Mouse (Mus musculus) MEL (cell line): Measurements from ENCODE around the gene Abcc6. TPM values are rescaled to one million over a fixed set of nuclear protein-coding genes. Genes with fewer than 3 reads are reported as not detected.
A peak's percentile ranks its signal among the peaks of the same experiment; 100 is the strongest.

Experiments used
- DNase-seq: peaks from one replicate; pipeline ENCODE4 v3.0.0; 2011; ENCODE audit warnings: low read depth, low spot score
- H3K27ac ChIP-seq: 2 replicates; pipeline ENCODE4 v1.5.1; 2012; ENCODE audit warnings: low read depth, mild to moderate bottlenecking, control low read depth, low read length, moderate library complexity; ENCODE audit not compliant: control insufficient read depth
- H3K27me3 ChIP-seq, 2 experiments: fragments of 150-350 bp in 1 of 2; sonication (generic) in 1 of 2; 2 replicates each; pipeline ENCODE4 v1.6.1; 2012; ENCODE audit warnings: low read length in 2 of 2, mild to moderate bottlenecking in 2 of 2, improper control_type of control experiment in 1 of 2, moderate library complexity in 1 of 2; ENCODE audit not compliant: insufficient read depth in 2 of 2, control insufficient read depth in 1 of 2
- H3K36me3 ChIP-seq, 2 experiments: 2 replicates each; pipeline ENCODE4 v1.6.1; 2012 to 2014; ENCODE audit warnings: low read length in 2 of 2, improper control_type of control experiment in 1 of 2, inconsistent platforms in 1 of 2, mild to moderate bottlenecking in 1 of 2; ENCODE audit not compliant: insufficient read depth in 2 of 2, control insufficient read depth in 1 of 2
- H3K4me1 ChIP-seq, 2 experiments: fragments of 150-350 bp in 1 of 2; sonication (generic) in 1 of 2; 2 replicates each; pipeline ENCODE4 v1.6.1; 2012; ENCODE audit warnings: low read length in 2 of 2, improper control_type of control experiment in 1 of 2, mild to moderate bottlenecking in 1 of 2; ENCODE audit not compliant: insufficient read depth in 2 of 2, control insufficient read depth in 1 of 2
- H3K4me3 ChIP-seq, 2 experiments: fragments of 150-350 bp in 1 of 2; sonication (generic) in 1 of 2; 2 replicates each; pipeline ENCODE4 v1.5.1; 2012; ENCODE audit warnings: low read depth in 2 of 2, low read length in 2 of 2, mild to moderate bottlenecking in 2 of 2, moderate library complexity in 2 of 2, control low read depth in 1 of 2, improper control_type of control experiment in 1 of 2; ENCODE audit not compliant: control insufficient read depth in 1 of 2, insufficient read depth in 1 of 2
- H3K79me2 ChIP-seq: 2 replicates; pipeline ENCODE4 v1.6.1; 2012; ENCODE audit warnings: mild to moderate bottlenecking, low read length, moderate library complexity; ENCODE audit not compliant: control insufficient read depth, poor library complexity, insufficient read depth
- H3K9ac ChIP-seq: 2 replicates; pipeline ENCODE4 v1.6.1; 2012; ENCODE audit warnings: low read depth, mild to moderate bottlenecking, control low read depth, low read length, moderate library complexity; ENCODE audit not compliant: control insufficient read depth, poor library complexity, severe bottlenecking
- H3K9me3 ChIP-seq: fragments of 150-350 bp; sonication (generic); replicated peaks from 2 replicates; pipeline ENCODE4 v1.6.1; 2012; ENCODE audit warnings: mild to moderate bottlenecking, low read length, improper control_type of control experiment, moderate library complexity; ENCODE audit not compliant: insufficient read depth
- CTCF ChIP-seq, 3 experiments: IDR thresholded peaks in 2 of 3; conservative IDR thresholded peaks in 1 of 3; 2 replicates each; pipeline ENCODE4 v1.5.1; 2011 to 2012; ENCODE audit warnings: low read length in 3 of 3, low read depth in 2 of 3, mild to moderate bottlenecking in 2 of 3, improper control_type of control experiment in 1 of 3, inconsistent platforms in 1 of 3, mixed read lengths in 1 of 3, moderate library complexity in 1 of 3; ENCODE audit not compliant: control insufficient read depth in 1 of 3, insufficient read depth in 1 of 3, poor library complexity in 1 of 3, severe bottlenecking in 1 of 3
- E2F4 ChIP-seq: IDR thresholded peaks from 2 replicates; pipeline ENCODE4 v1.6.1; 2011; ENCODE audit warnings: low read depth, low read length, improper control_type of control experiment, borderline replicate concordance
- ELF1 ChIP-seq: IDR thresholded peaks from 2 replicates; pipeline ENCODE4 v1.6.1; 2014; ENCODE audit warnings: low read depth, mild to moderate bottlenecking, inconsistent platforms, low read length, improper control_type of control experiment, moderate library complexity
- GABPA ChIP-seq: IDR thresholded peaks from 2 replicates; pipeline ENCODE4 v1.6.1; 2012; ENCODE audit warnings: low read depth, mild to moderate bottlenecking, inconsistent platforms, low read length, improper control_type of control experiment, moderate library complexity
- JUND ChIP-seq: IDR thresholded peaks from 2 replicates; pipeline ENCODE4 v1.6.1; 2011; ENCODE audit warnings: low read depth, mild to moderate bottlenecking, improper control_type of control experiment, low read length
- MAX ChIP-seq: IDR thresholded peaks from 2 replicates; pipeline ENCODE4 v1.6.1; 2011; ENCODE audit warnings: low read length, improper control_type of control experiment
- MAZ ChIP-seq: IDR thresholded peaks from 2 replicates; pipeline ENCODE4 v1.6.1; 2012; ENCODE audit warnings: low read depth, mild to moderate bottlenecking, inconsistent platforms, low read length, improper control_type of control experiment
- MYB ChIP-seq: IDR thresholded peaks from 2 replicates; pipeline ENCODE4 v1.6.1; 2011; ENCODE audit warnings: mild to moderate bottlenecking, low read depth, low read length, improper control_type of control experiment
- MYC ChIP-seq: IDR thresholded peaks from 2 replicates; pipeline ENCODE4 v1.6.1; 2011; ENCODE audit warnings: low read depth, mild to moderate bottlenecking, low read length, improper control_type of control experiment, moderate library complexity
- NELFE ChIP-seq: IDR thresholded peaks from 2 replicates; pipeline ENCODE4 v1.6.1; 2011; ENCODE audit warnings: low read depth, low read length, improper control_type of control experiment
- RAD21 ChIP-seq: IDR thresholded peaks from 2 replicates; pipeline ENCODE4 v1.6.1; 2011; ENCODE audit warnings: mild to moderate bottlenecking, low read depth, low read length, improper control_type of control experiment
- RCOR1 ChIP-seq: IDR thresholded peaks from 2 replicates; pipeline ENCODE4 v1.6.1; 2012; ENCODE audit warnings: low read depth, mild to moderate bottlenecking, inconsistent platforms, low read length, improper control_type of control experiment
- SMC3 ChIP-seq: IDR thresholded peaks from 2 replicates; pipeline ENCODE4 v1.6.1; 2011; ENCODE audit warnings: low read depth, low read length, improper control_type of control experiment
- TAL1 ChIP-seq: IDR thresholded peaks from 2 replicates; pipeline ENCODE4 v1.6.1; 2012; ENCODE audit warnings: mild to moderate bottlenecking, inconsistent platforms, low read length, moderate library complexity, mixed read lengths
- TBP ChIP-seq: IDR thresholded peaks from 2 replicates; pipeline ENCODE4 v1.8.0; 2011; ENCODE audit warnings: low read depth, low read length, improper control_type of control experiment
- TCF12 ChIP-seq: IDR thresholded peaks from 2 replicates; pipeline ENCODE4 v1.6.1; 2014; ENCODE audit warnings: low read depth, mild to moderate bottlenecking, inconsistent platforms, low read length, improper control_type of control experiment, moderate library complexity
- USF2 ChIP-seq, 2 experiments: IDR thresholded peaks; 2 replicates each; pipeline ENCODE4 v1.6.1; 2011 to 2012; ENCODE audit warnings: improper control_type of control experiment in 2 of 2, low read length in 2 of 2, borderline replicate concordance in 1 of 2, inconsistent platforms in 1 of 2, low read depth in 1 of 2, mild to moderate bottlenecking in 1 of 2; ENCODE audit not compliant: insufficient read depth in 1 of 2
- ZC3H11A ChIP-seq: IDR thresholded peaks from 2 replicates; pipeline ENCODE4 v1.6.1; 2012; ENCODE audit warnings: low read depth, mild to moderate bottlenecking, inconsistent platforms, low read length, improper control_type of control experiment
- ZMIZ1 ChIP-seq: IDR thresholded peaks from 2 replicates; pipeline ENCODE4 v1.6.1; 2012; ENCODE audit warnings: low read depth, mild to moderate bottlenecking, inconsistent platforms, low read length, improper control_type of control experiment, moderate library complexity
- ZNF384 ChIP-seq: IDR thresholded peaks from 2 replicates; pipeline ENCODE4 v1.6.1; 2012; ENCODE audit warnings: low read depth, mild to moderate bottlenecking, inconsistent platforms, low read length, improper control_type of control experiment
- polyA plus RNA-seq, 2 experiments: library from polyadenylated mRNA; stranded (reverse) in 1 of 2; unstranded in 1 of 2; fragments of >175 nt in 1 of 2; fragments of >200 nt in 1 of 2; gene quantifications; 2 replicates each; pipeline versions ENCODE4 v1.2.1 to v1.2.4; 2012; ENCODE audit warnings: low replicate concordance in 2 of 2, low read depth in 1 of 2; ENCODE audit not compliant: insufficient read length in 2 of 2, insufficient read depth in 1 of 2, missing spikeins in 1 of 2
- total RNA-seq: library from RNA; depleted of rRNA; stranded (reverse); fragments of 300-350 nt; gene quantifications from 2 replicates; pipeline ENCODE4 v1.2.3, GENCODE M21; 2012

Abcc6 gene
- total and polyA plus RNA-seq, 3 experiments: 0.04 to 0.12 TPM; not detected in 1

GRCm38 (mm10) chr7:46012121-46012520 lies 18.0 kb downstream of the Abcc6 start:
- TF ChIP-seq NELFE (peak; percentile 17; the same call in 1 of the 2 replicates), MAZ (no peak; the same call in 1 of the 2 replicates), ELF1 (peak; percentile 43; the same call in 1 of the 2 replicates)
- H3K9me3 ChIP-seq: no peaks in the 10 kb centered on the region
- H3K9ac ChIP-seq: no peak overlapping the region
- H3K4me1 ChIP-seq: peaks cover 0 to 4% of the 10 kb centered on the region in 2 experiments; a peak in 2 of 4 replicates
- no peak overlapping the region for H3K27ac ChIP-seq
- H3K36me3 ChIP-seq: no peaks in the 10 kb centered on the region
- no peaks in the 10 kb centered on the region for H3K27me3 ChIP-seq
- H3K79me2 ChIP-seq: no peaks in the 10 kb centered on the region
- DNase-seq: peak; percentile 72
- no peak overlapping the region for H3K4me3 ChIP-seq

GRCm38 (mm10) chr7:46009578-46009977 lies 20.5 kb downstream of the Abcc6 start:
- no peak overlapping the region for H3K9ac ChIP-seq
- H3K36me3 ChIP-seq: no peaks in the 10 kb centered on the region
- H3K79me2 ChIP-seq: no peaks in the 10 kb centered on the region
- no peak overlapping the region for H3K4me3 ChIP-seq
- no peak overlapping the region for H3K27ac ChIP-seq
- H3K27me3 ChIP-seq: no peaks in the 10 kb centered on the region
- DNase-seq: peak; percentile 76
- TF ChIP-seq TBP (0 out of 2 replicates have a peak, but pooled peaks have one; percentile 22), MAX (no peak), RAD21 (peak; percentile 95), ZMIZ1 (no peak), TCF12 (no peak), ELF1 (no peak), MYB (no peak), CTCF (IDR thresholded peaks at IDR 0.05 in 2 of 3, conservative IDR thresholded peaks at IDR 0.05 in 1 of 3; ENCODE audit: control insufficient read depth in 1 of 3, insufficient read depth in 1 of 3, low read depth in 2 of 3, low read length in 3 of 3, poor library complexity in 1 of 3, severe bottlenecking in 1 of 3) (peak; percentile 65 to 93 (median 74)), ZNF384 (peak; percentile 55; the same call in 1 of the 2 replicates), ZC3H11A (peak; percentile 82), SMC3 (peak; percentile 79), USF2 (IDR thresholded peaks at IDR 0.05; ENCODE audit: borderline replicate concordance in 1 of 2, insufficient read depth in 1 of 2, low read depth in 1 of 2, low read length in 2 of 2) (no peak), GABPA (no peak), JUND (0 out of 2 replicates have a peak, but pooled peaks have one; percentile 36), TAL1 (no peak), E2F4 (no peak), MAZ (no peak), RCOR1 (peak; percentile 71), MYC (no peak)
- H3K9me3 ChIP-seq: no peaks in the 10 kb centered on the region
- H3K4me1 ChIP-seq: peaks cover 0 to 4% of the 10 kb centered on the region in 2 experiments; a peak in 2 of 4 replicates
